In the genomic region with DNA sequence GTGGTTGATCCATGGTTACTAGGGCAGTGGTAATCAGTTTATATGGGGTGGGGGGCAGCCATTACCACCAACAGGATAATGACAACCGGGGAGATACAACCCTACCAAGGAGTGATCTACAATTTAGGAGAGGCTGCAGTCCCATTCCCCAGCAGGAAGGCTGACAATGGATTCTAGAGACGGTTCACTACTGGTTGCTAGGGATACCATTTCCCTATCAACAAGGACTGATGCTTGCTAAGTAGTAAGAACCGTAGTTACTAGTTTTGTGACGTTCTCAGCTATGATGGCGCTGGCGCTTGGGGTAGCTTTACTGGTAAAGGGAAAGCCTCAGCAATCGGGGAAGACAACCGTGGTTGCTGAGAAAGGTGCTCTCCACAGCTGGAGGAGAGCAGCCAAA, we compare ENCODE assay signal across 15 mouse cellular contexts. TPM values are rescaled to one million over a fixed set of nuclear protein-coding genes. Genes with fewer than 3 reads are reported as not detected.
DNase-seq lines count a peak whose midpoint lies in the region; ATAC-seq and TF ChIP-seq lines count a peak whose summit lies in the region.
"Had no signal": no experiment of that assay in that cellular context is flagged by ENCODE, and none has a peak within 500 bp of the region (broad histone marks: within the 10 kb centered on the region; RNA-seq: fewer than 3 reads in every experiment).

No protein-coding gene starts in this region.

- no peaks in the 10 kb centered on the region for H3K9me3 ChIP-seq in heart, embryonic 10.5 days
- H3K9me3 ChIP-seq in hindbrain, embryonic 10.5 days = no peaks in the 10 kb centered on the region
- H3K9me3 ChIP-seq in midbrain, embryonic 11.5 days (ENCODE audit: control insufficient read depth, low read length) = no peaks in the 10 kb centered on the region
- no peaks in the 10 kb centered on the region for H3K9me3 ChIP-seq in neural tube, embryonic 15.5 days (replicated peaks)
- H3K9me3 ChIP-seq: heart, embryonic 15.5 days; limb, embryonic 15.5 days had no signal

- no peak for TF ChIP-seq CTCF in heart, adult 2 months (IDR thresholded peaks at IDR 0.05)

- intact Hi-C loops in heart, adult 2 months (cut with DNase I) = no loop called here

- ATAC-seq in midbrain, embryonic 11.5 days (ENCODE audit: low FRiP score) = peak; percentile 28
- ATAC-seq in neural tube, embryonic 15.5 days (ENCODE audit: low FRiP score) = peak; percentile 21
- no peak for ATAC-seq in monocyte, adult 5-6 weeks (replicated peaks; ENCODE audit: insufficient number of reproducible peaks, low FRiP score, low TSS enrichment, poor library complexity, severe bottlenecking)
- ATAC-seq: liver, postnatal 0 days had no signal

- H3K4me1 ChIP-seq in heart, embryonic 10.5 days = no peaks in the 10 kb centered on the region
- H3K4me1 ChIP-seq in heart, adult 2 months (ENCODE audit: control insufficient read depth, insufficient read depth, low read length) = no peaks in the 10 kb centered on the region
- peaks cover 24% of the 10 kb centered on the region for H3K4me1 ChIP-seq in hindbrain, embryonic 10.5 days (replicated peaks)
- peaks cover 15% of the 10 kb centered on the region for H3K4me1 ChIP-seq in midbrain, embryonic 11.5 days (ENCODE audit: control insufficient read depth, insufficient read depth, low read length)
- peaks cover 24% of the 10 kb centered on the region for H3K4me1 ChIP-seq in neural tube, embryonic 15.5 days
- H3K4me1 ChIP-seq: heart, embryonic 15.5 days; limb, embryonic 15.5 days had no signal

- H3K27ac ChIP-seq in heart, embryonic 10.5 days = no peak overlapping the region
- no peak overlapping the region for H3K27ac ChIP-seq in heart, adult 2 months
- peak overlapping the region; percentile 37; the same call in 1 of the 2 replicates for H3K27ac ChIP-seq in hindbrain, embryonic 10.5 days
- no peak overlapping the region for H3K27ac ChIP-seq in midbrain, embryonic 11.5 days (ENCODE audit: low read depth, low read length)
- peak overlapping the region; percentile 76 for H3K27ac ChIP-seq in neural tube, embryonic 15.5 days (replicated peaks)
- H3K27ac ChIP-seq: heart, embryonic 15.5 days; limb, embryonic 15.5 days had no signal

- no peak for TF ChIP-seq POLR2A in heart, adult 2 months (IDR thresholded peaks at IDR 0.05; ENCODE audit: insufficient read depth, low read depth, low read length)

- H3K36me3 ChIP-seq in heart, embryonic 10.5 days = peaks cover 46% of the 10 kb centered on the region
- H3K36me3 ChIP-seq in heart, adult 2 months (ENCODE audit: control insufficient read depth, insufficient read depth, low read length) = no peaks in the 10 kb centered on the region
- peaks cover 53% of the 10 kb centered on the region for H3K36me3 ChIP-seq in hindbrain, embryonic 10.5 days
- no peaks in the 10 kb centered on the region; the same call in 1 of the 2 replicates for H3K36me3 ChIP-seq in midbrain, embryonic 11.5 days (ENCODE audit: control insufficient read depth, insufficient read depth, low read length)
- peaks cover 48% of the 10 kb centered on the region for H3K36me3 ChIP-seq in neural tube, embryonic 15.5 days

- peak; percentile 52 for DNase-seq in heart, embryonic 10.5 days (ENCODE audit: low spot score)
- no peak for DNase-seq in heart, adult 2 months
- DNase-seq in hindbrain, embryonic 10.5 days (ENCODE audit: low spot score) = no peak
- no peak for DNase-seq in midbrain, embryonic 11.5 days (ENCODE audit: low spot score, missing footprints)
- DNase-seq in right cerebral cortex, adult 18-20 months = no peak
- DNase-seq in spleen, adult 18-20 months = no peak
- DNase-seq: adrenal gland, postnatal 25 days; gastrocnemius, postnatal 36 days; liver, postnatal 0 days; lung, postnatal 36 days; right cerebral cortex, postnatal 25 days had no signal

- TF ChIP-seq EP300 in heart, adult 2 months (IDR thresholded peaks at IDR 0.05; ENCODE audit: insufficient read depth, low read depth, low read length) = no peak

- no peaks in the 10 kb centered on the region for H3K27me3 ChIP-seq in heart, embryonic 10.5 days (ENCODE audit: insufficient read depth, poor library complexity, severe bottlenecking)
- no peaks in the 10 kb centered on the region for H3K27me3 ChIP-seq in heart, adult 2 months (ENCODE audit: control insufficient read depth, insufficient read depth, low read length)
- no peaks in the 10 kb centered on the region for H3K27me3 ChIP-seq in hindbrain, embryonic 10.5 days (ENCODE audit: insufficient read depth, poor library complexity, severe bottlenecking)
- H3K27me3 ChIP-seq in midbrain, embryonic 11.5 days (ENCODE audit: control insufficient read depth, insufficient read depth, low read length) = no peaks in the 10 kb centered on the region
- no peaks in the 10 kb centered on the region for H3K27me3 ChIP-seq in neural tube, embryonic 15.5 days (replicated peaks)
- H3K27me3 ChIP-seq: heart, embryonic 15.5 days; limb, embryonic 15.5 days had no signal

- H3K79me2 ChIP-seq in heart, adult 2 months (replicated peaks; ENCODE audit: control insufficient read depth, insufficient read depth, low read length) = no peaks in the 10 kb centered on the region

- WGBS in heart, embryonic 10.5 days = 86% methylated on average over 8 of the region's 8 CpGs
- WGBS in heart, adult 2 months = 88% methylated on average over 8 of the region's 8 CpGs
- WGBS in hindbrain, embryonic 10.5 days = 79% methylated on average over 8 of the region's 8 CpGs
- WGBS in midbrain, embryonic 11.5 days = 70% methylated on average over 8 of the region's 8 CpGs
- 65% methylated on average over 8 of the region's 8 CpGs for WGBS in neural tube, embryonic 15.5 days

- H3K9ac ChIP-seq in heart, adult 2 months (ENCODE audit: low read depth, low read length) = no peak overlapping the region
- peak overlapping the region; percentile 16; the same call in 1 of the 2 replicates for H3K9ac ChIP-seq in midbrain, embryonic 11.5 days (ENCODE audit: low read length)
- no peak overlapping the region for H3K9ac ChIP-seq in neural tube, embryonic 15.5 days (replicated peaks)
- H3K9ac ChIP-seq: heart, embryonic 15.5 days; limb, embryonic 15.5 days; liver, postnatal 0 days had no signal

- H3K4me3 ChIP-seq in heart, embryonic 10.5 days = no peak overlapping the region
- no peak overlapping the region for H3K4me3 ChIP-seq in heart, adult 2 months
- H3K4me3 ChIP-seq in hindbrain, embryonic 10.5 days = no peak overlapping the region
- no peak overlapping the region for H3K4me3 ChIP-seq in midbrain, embryonic 11.5 days (ENCODE audit: low read depth, low read length)
- no peak overlapping the region for H3K4me3 ChIP-seq in neural tube, embryonic 15.5 days (replicated peaks)
- H3K4me3 ChIP-seq: heart, embryonic 15.5 days; limb, embryonic 15.5 days had no signal

- H3K4me2 ChIP-seq in midbrain, embryonic 11.5 days = no peak overlapping the region
- no peak overlapping the region for H3K4me2 ChIP-seq in neural tube, embryonic 15.5 days
- H3K4me2 ChIP-seq: heart, embryonic 15.5 days; limb, embryonic 15.5 days had no signal

RNA-seq across cellular contexts. Expression of a gene that starts 7.3 kb away (rescaled TPM):
- 5.4 and 8.5 TPM in 2 replicates for polyA plus RNA-seq in heart, embryonic 10.5 days (2016; fragmentation: Nextera tagmentation; extraction: Ambion mirVana)
- 1 to 10 TPM; 1.4 to 2.1 TPM for total RNA-seq in heart, adult 2 months (2021)
- polyA plus RNA-seq in heart, adult 2 months (2012; rRNA removed) = 3.3 and 4.9 TPM in 2 replicates
- polyA plus RNA-seq in hindbrain, embryonic 10.5 days (2016; fragmentation: Nextera tagmentation; extraction: Ambion mirVana) = 3.5 and 5.8 TPM in 2 replicates
- 2.4 and 2.5 TPM in 2 replicates for polyA plus RNA-seq in midbrain, embryonic 11.5 days (2014; fragmentation: Nextera tagmentation; extraction: Ambion mirVana)
- 5.6 and 17.2 TPM in 2 replicates for polyA plus RNA-seq in neural tube, embryonic 15.5 days (2015; fragmentation: Nextera tagmentation; extraction: Ambion mirVana)
- 1.5 to 7.6 TPM (median 2.0 TPM) in 3 replicates for total RNA-seq in monocyte, adult 5-6 weeks (2017)

RNA-seq across cellular contexts. Expression of a gene that starts 8.0 kb away (rescaled TPM):
- 221 and 268 TPM in 2 replicates for polyA plus RNA-seq in heart, embryonic 10.5 days (2016; fragmentation: Nextera tagmentation; extraction: Ambion mirVana)
- total RNA-seq in heart, adult 2 months (2021) = 10 to 100 TPM; 60.0 to 66.6 TPM
- 80.8 and 82.3 TPM in 2 replicates for polyA plus RNA-seq in heart, adult 2 months (2012; rRNA removed)
- 269 and 282 TPM in 2 replicates for polyA plus RNA-seq in hindbrain, embryonic 10.5 days (2016; fragmentation: Nextera tagmentation; extraction: Ambion mirVana)
- polyA plus RNA-seq in midbrain, embryonic 11.5 days (2014; fragmentation: Nextera tagmentation; extraction: Ambion mirVana) = 199 and 222 TPM in 2 replicates
- 285 and 295 TPM in 2 replicates for polyA plus RNA-seq in neural tube, embryonic 15.5 days (2015; fragmentation: Nextera tagmentation; extraction: Ambion mirVana)
- total RNA-seq in monocyte, adult 5-6 weeks (2017) = 17.0 to 28.1 TPM (median 19.7 TPM) in 3 replicates

RNA-seq across cellular contexts. Expression of a gene that starts 8.6 kb away (rescaled TPM):
- polyA plus RNA-seq in heart, embryonic 10.5 days (2016; fragmentation: Nextera tagmentation; extraction: Ambion mirVana) = 32.7 and 40.4 TPM in 2 replicates
- 10 to 100 TPM; 19.2 to 19.7 TPM for total RNA-seq in heart, adult 2 months (2021)
- polyA plus RNA-seq in heart, adult 2 months (2012; rRNA removed) = 24.9 and 25.0 TPM in 2 replicates
- 38.9 and 39.2 TPM in 2 replicates for polyA plus RNA-seq in hindbrain, embryonic 10.5 days (2016; fragmentation: Nextera tagmentation; extraction: Ambion mirVana)
- polyA plus RNA-seq in midbrain, embryonic 11.5 days (2014; fragmentation: Nextera tagmentation; extraction: Ambion mirVana) = 21.7 and 23.8 TPM in 2 replicates
- 105 and 110 TPM in 2 replicates for polyA plus RNA-seq in neural tube, embryonic 15.5 days (2015; fragmentation: Nextera tagmentation; extraction: Ambion mirVana)
- total RNA-seq in monocyte, adult 5-6 weeks (2017) = 26.7 to 36.8 TPM (median 36.4 TPM) in 3 replicates

RNA-seq across cellular contexts. Expression of a gene that starts 19.1 kb away (rescaled TPM):
- 19.5 and 19.6 TPM in 2 replicates for polyA plus RNA-seq in heart, embryonic 10.5 days (2016; fragmentation: Nextera tagmentation; extraction: Ambion mirVana)
- 10 to 100 TPM; 11.8 to 12.8 TPM for total RNA-seq in heart, adult 2 months (2021)
- 4.8 and 5.9 TPM in 2 replicates for polyA plus RNA-seq in heart, adult 2 months (2012; rRNA removed)
- 19.4 and 23.0 TPM in 2 replicates for polyA plus RNA-seq in hindbrain, embryonic 10.5 days (2016; fragmentation: Nextera tagmentation; extraction: Ambion mirVana)
- 16.4 and 16.9 TPM in 2 replicates for polyA plus RNA-seq in midbrain, embryonic 11.5 days (2014; fragmentation: Nextera tagmentation; extraction: Ambion mirVana)
- 15.3 and 16.3 TPM in 2 replicates for polyA plus RNA-seq in neural tube, embryonic 15.5 days (2015; fragmentation: Nextera tagmentation; extraction: Ambion mirVana)
- total RNA-seq in monocyte, adult 5-6 weeks (2017) = 6.4 to 10.3 TPM (median 6.6 TPM) in 3 replicates

RNA-seq across cellular contexts. Expression of a gene that starts 19.1 kb away (rescaled TPM):
- 973 and 1,162 TPM in 2 replicates for polyA plus RNA-seq in heart, embryonic 10.5 days (2016; fragmentation: Nextera tagmentation; extraction: Ambion mirVana)
- total RNA-seq in heart, adult 2 months (2021) = 100 to 1,000 TPM; 584 to 688 TPM
- polyA plus RNA-seq in heart, adult 2 months (2012; rRNA removed) = 761 and 901 TPM in 2 replicates
- polyA plus RNA-seq in hindbrain, embryonic 10.5 days (2016; fragmentation: Nextera tagmentation; extraction: Ambion mirVana) = 1,151 and 1,302 TPM in 2 replicates
- 1,245 and 1,271 TPM in 2 replicates for polyA plus RNA-seq in midbrain, embryonic 11.5 days (2014; fragmentation: Nextera tagmentation; extraction: Ambion mirVana)
- 710 and 932 TPM in 2 replicates for polyA plus RNA-seq in neural tube, embryonic 15.5 days (2015; fragmentation: Nextera tagmentation; extraction: Ambion mirVana)
- total RNA-seq in monocyte, adult 5-6 weeks (2017) = 1,184 to 2,050 TPM (median 1,737 TPM) in 3 replicates

Comparison
In these comparisons a context has a peak if more than half of its experiments do, and no peak if none do; other contexts are left out.
1. H3K27ac ChIP-seq: peak in hindbrain, embryonic 10.5 days (single experiment) and neural tube, embryonic 15.5 days (single experiment); none in heart, embryonic 10.5 days (single experiment), heart, adult 2 months (single experiment) and midbrain, embryonic 11.5 days (single experiment).